Mouse (Mus musculus) lung, embryonic 15.5 days (tissue): ENCODE measurements at regions not wholly inside any gene's neighbourhood (a gene's known extent, or its start where the extent isn't known, plus 50 kb on each side); places are given as distances from the start of the nearest gene placed in this dataset.

Experiments
- ATAC-seq: fragments of 200-750 bp; cut with Nextera tagmentation; 2 replicates; pipeline ENCODE4 v1.8.0; 2017; ENCODE audit warnings: moderate number of reproducible peaks, borderline replicate concordance; ENCODE audit not compliant: low FRiP score, low TSS enrichment; ENCODE audit errors: extremely low read depth
- H3K27ac ChIP-seq: fragments of 300-500 bp; sonication (generic); 2 replicates; pipeline ENCODE4 v1.5.1; 2015; ENCODE audit warnings: moderate library complexity, mild to moderate bottlenecking, inconsistent platforms
- H3K27me3 ChIP-seq: fragments of 300-500 bp; sonication (generic); 2 replicates; pipeline ENCODE4 v1.6.1; 2015; ENCODE audit warnings: inconsistent platforms
- H3K36me3 ChIP-seq: fragments of 300-500 bp; sonication (generic); 2 replicates; pipeline ENCODE4 v1.6.1; 2015; ENCODE audit warnings: inconsistent platforms
- H3K4me1 ChIP-seq: fragments of 300-500 bp; sonication (generic); 2 replicates; pipeline ENCODE4 v1.6.1; 2015; ENCODE audit warnings: inconsistent platforms
- H3K4me2 ChIP-seq: fragments of 300-500 bp; sonication (generic); 2 replicates; pipeline ENCODE4 v1.6.1; 2015; ENCODE audit warnings: inconsistent platforms, mild to moderate bottlenecking, moderate library complexity
- H3K4me3 ChIP-seq: fragments of 300-500 bp; sonication (generic); 2 replicates; pipeline ENCODE4 v1.5.1; 2015; ENCODE audit warnings: mild to moderate bottlenecking, inconsistent platforms
- H3K9ac ChIP-seq: fragments of 300-500 bp; sonication (generic); 2 replicates; pipeline ENCODE4 v1.6.1; 2015; ENCODE audit warnings: inconsistent platforms
- H3K9me3 ChIP-seq: fragments of 300-500 bp; sonication (generic); 2 replicates; pipeline ENCODE4 v1.6.1; 2016; ENCODE audit warnings: inconsistent platforms
- WGBS: fragments of 180-500 bp; shearing (Covaris S2); methylation state at CpG from one replicate; pipeline ENCODE4 v1.1.7; 2015; 5-methylcytosine and 5-hydroxymethylcytosine counted together

- ATAC-seq: no peak
Measured at GRCm38 (mm10) chr11:43370025-43370424, 56.0 kb downstream of the Pttg1 start.

GRCm38 (mm10) chr11:43368346-43368745, 57.7 kb downstream of the Pttg1 start:
- H3K27ac ChIP-seq: no peak overlapping the region
- no peaks in the 10 kb centered on the region for H3K27me3 ChIP-seq
- no peaks in the 10 kb centered on the region for H3K9me3 ChIP-seq
- H3K36me3 ChIP-seq: no peaks in the 10 kb centered on the region
- no peak overlapping the region for H3K4me2 ChIP-seq
- ATAC-seq: no peak
- H3K4me1 ChIP-seq: no peaks in the 10 kb centered on the region
- H3K9ac ChIP-seq: no peak overlapping the region
- WGBS: 74% methylated on average over 1 of the region's 1 CpGs
- no peak overlapping the region for H3K4me3 ChIP-seq

More at GRCm38 (mm10) chr11:43370025-43370424, 56.0 kb downstream of the Pttg1 start:
- Histone ChIP-seq H3K4me3 (no peak overlapping the region), H3K27ac (no peak overlapping the region), H3K27me3 (no peaks in the 10 kb centered on the region), H3K4me1 (no peaks in the 10 kb centered on the region), H3K4me2 (no peak overlapping the region), H3K9ac (no peak overlapping the region), H3K36me3 (no peaks in the 10 kb centered on the region), H3K9me3 (no peaks in the 10 kb centered on the region)
- WGBS: 88% methylated on average over 3 of the region's 3 CpGs

GRCm38 (mm10) chr11:43361858-43362257, 64.2 kb downstream of the Pttg1 start:
- WGBS: 70% methylated on average over 13 of the region's 13 CpGs
- Histone ChIP-seq H3K27me3 (no peaks in the 10 kb centered on the region), H3K36me3 (no peaks in the 10 kb centered on the region), H3K4me2 (no peak overlapping the region), H3K9ac (no peak overlapping the region), H3K4me1 (no peaks in the 10 kb centered on the region), H3K9me3 (no peaks in the 10 kb centered on the region), H3K4me3 (no peak overlapping the region), H3K27ac (no peak overlapping the region)
- ATAC-seq: no peak

GRCm38 (mm10) chr11:43358390-43359291, 67.4 kb downstream of the Pttg1 start:
- H3K9me3 ChIP-seq: no peaks in the 10 kb centered on the region
- no peaks in the 10 kb centered on the region for H3K36me3 ChIP-seq
- H3K4me1 ChIP-seq: no peaks in the 10 kb centered on the region
- no peak overlapping the region for H3K9ac ChIP-seq
- no peak overlapping the region for H3K4me2 ChIP-seq
- peak overlapping the region; percentile 57 for H3K27ac ChIP-seq
- H3K4me3 ChIP-seq: no peak overlapping the region
- 60% methylated on average over 13 of the region's 13 CpGs for WGBS
- ATAC-seq: peak; percentile 87
- H3K27me3 ChIP-seq: no peaks in the 10 kb centered on the region

- ATAC-seq: no peak
- 62% methylated on average over 4 of the region's 4 CpGs for WGBS
Measured at GRCm38 (mm10) chr11:43353602-43354001, 72.4 kb downstream of the Pttg1 start.

GRCm38 (mm10) chr11:43353030-43353429, 73.0 kb downstream of the Pttg1 start:
- no peak for ATAC-seq
- 88% methylated on average over 1 of the region's 1 CpGs for WGBS
- peak overlapping the region; percentile 49 for H3K27ac ChIP-seq
- no peak overlapping the region for H3K9ac ChIP-seq
- no peaks in the 10 kb centered on the region for H3K4me1 ChIP-seq
- H3K4me3 ChIP-seq: no peak overlapping the region
- H3K9me3 ChIP-seq: no peaks in the 10 kb centered on the region
- H3K27me3 ChIP-seq: no peaks in the 10 kb centered on the region
- no peaks in the 10 kb centered on the region for H3K36me3 ChIP-seq
- no peak overlapping the region for H3K4me2 ChIP-seq

More at GRCm38 (mm10) chr11:43353602-43354001, 72.4 kb downstream of the Pttg1 start:
- Histone ChIP-seq H3K4me2 (no peak overlapping the region), H3K9ac (no peak overlapping the region), H3K9me3 (no peaks in the 10 kb centered on the region), H3K4me3 (no peak overlapping the region), H3K4me1 (no peaks in the 10 kb centered on the region), H3K27ac (peak overlapping the region; percentile 68), H3K36me3 (no peaks in the 10 kb centered on the region), H3K27me3 (no peaks in the 10 kb centered on the region)

- H3K4me1 ChIP-seq: no peaks in the 10 kb centered on the region
- no peak overlapping the region for H3K4me2 ChIP-seq
- no peaks in the 10 kb centered on the region for H3K36me3 ChIP-seq
- H3K27ac ChIP-seq: no peak overlapping the region
- H3K9me3 ChIP-seq: no peaks in the 10 kb centered on the region
- no peak overlapping the region for H3K4me3 ChIP-seq
- 62% methylated on average over 2 of the region's 2 CpGs for WGBS
- H3K27me3 ChIP-seq: no peaks in the 10 kb centered on the region
- H3K9ac ChIP-seq: no peak overlapping the region
- no peak for ATAC-seq
Measured at GRCm38 (mm10) chr11:43351818-43352217, 74.2 kb downstream of the Pttg1 start.

GRCm38 (mm10) chr11:43351348-43351747, 74.7 kb downstream of the Pttg1 start:
- 74% methylated on average over 2 of the region's 2 CpGs for WGBS

GRCm38 (mm10) chr11:43350242-43350641, 75.8 kb downstream of the Pttg1 start:
- H3K4me3 ChIP-seq: no peak overlapping the region
- no peaks in the 10 kb centered on the region for H3K27me3 ChIP-seq
- no peak overlapping the region for H3K4me2 ChIP-seq
- 57% methylated on average over 3 of the region's 3 CpGs for WGBS
- no peaks in the 10 kb centered on the region for H3K36me3 ChIP-seq
- no peaks in the 10 kb centered on the region for H3K4me1 ChIP-seq
- H3K9me3 ChIP-seq: no peaks in the 10 kb centered on the region
- ATAC-seq: no peak
- H3K9ac ChIP-seq: no peak overlapping the region
- no peak overlapping the region for H3K27ac ChIP-seq

More at GRCm38 (mm10) chr11:43351348-43351747, 74.7 kb downstream of the Pttg1 start:
- H3K4me3 ChIP-seq: no peak overlapping the region
- no peak overlapping the region for H3K27ac ChIP-seq
- H3K27me3 ChIP-seq: no peaks in the 10 kb centered on the region
- no peak overlapping the region for H3K9ac ChIP-seq
- no peak overlapping the region for H3K4me2 ChIP-seq
- no peaks in the 10 kb centered on the region for H3K9me3 ChIP-seq
- no peaks in the 10 kb centered on the region for H3K36me3 ChIP-seq
- ATAC-seq: no peak
- H3K4me1 ChIP-seq: no peaks in the 10 kb centered on the region

- H3K27me3 ChIP-seq: no peaks in the 10 kb centered on the region
- H3K36me3 ChIP-seq: no peaks in the 10 kb centered on the region
- H3K4me2 ChIP-seq: no peak overlapping the region
- 43% methylated on average over 7 of the region's 7 CpGs for WGBS
- no peak for ATAC-seq
- H3K27ac ChIP-seq: no peak overlapping the region
- H3K9ac ChIP-seq: no peak overlapping the region
- H3K9me3 ChIP-seq: no peaks in the 10 kb centered on the region
- no peak overlapping the region for H3K4me3 ChIP-seq
- H3K4me1 ChIP-seq: no peaks in the 10 kb centered on the region
Measured at GRCm38 (mm10) chr11:43349564-43349963, 76.5 kb downstream of the Pttg1 start.

GRCm38 (mm10) chr11:43348571-43348970, 77.5 kb downstream of the Pttg1 start:
- Histone ChIP-seq H3K27me3 (no peaks in the 10 kb centered on the region), H3K9ac (no peak overlapping the region), H3K4me1 (no peaks in the 10 kb centered on the region), H3K27ac (no peak overlapping the region), H3K36me3 (no peaks in the 10 kb centered on the region), H3K4me2 (no peak overlapping the region), H3K4me3 (no peak overlapping the region), H3K9me3 (no peaks in the 10 kb centered on the region)
- no peak for ATAC-seq
- 26% methylated on average over 4 of the region's 4 CpGs for WGBS

- H3K4me1 ChIP-seq: no peaks in the 10 kb centered on the region
- no peaks in the 10 kb centered on the region for H3K36me3 ChIP-seq
- H3K9ac ChIP-seq: no peak overlapping the region
- no peak for ATAC-seq
- H3K4me3 ChIP-seq: no peak overlapping the region
- H3K27me3 ChIP-seq: no peaks in the 10 kb centered on the region
- WGBS: 96% methylated on average over 9 of the region's 9 CpGs
- H3K9me3 ChIP-seq: no peaks in the 10 kb centered on the region
- no peak overlapping the region for H3K4me2 ChIP-seq
- H3K27ac ChIP-seq: no peak overlapping the region
Measured at GRCm38 (mm10) chr11:43346489-43346888, 79.6 kb downstream of the Pttg1 start.
